Mouse (Mus musculus): ENCODE measurements around the gene Dyrk1b.
"Not testable (repeated sequence)": the region's sequence is repeated elsewhere in the genome, so short reads cannot be mapped to it uniquely, and the experiment has no call there.

Gene Dyrk1b

GRCm38 (mm10) chr7:28179228-28179627, at the start of gene Dyrk1b:
Gene Dyrk1b (plus strand): TSS chr7:28179469.
- peak; percentile 98 to 99 for DNase-seq

GRCm38 (mm10) chr7:28137613-28138012, 41.7 kb upstream of the Dyrk1b start:
- DNase-seq = peak; percentile 64 to 65

GRCm38 (mm10) chr7:28148263-28148662, 31.0 kb upstream of the Dyrk1b start:
- peak; percentile 85 to 86 for DNase-seq

GRCm38 (mm10) chr7:28149841-28150240, 29.4 kb upstream of the Dyrk1b start:
- DNase-seq = no peak

- DNase-seq = peak; percentile 79 to 80
Measured at GRCm38 (mm10) chr7:28151584-28152221, 27.6 kb upstream of the Dyrk1b start.

GRCm38 (mm10) chr7:28153595-28153994, 25.7 kb upstream of the Dyrk1b start:
- DNase-seq = not testable (repeated sequence)

GRCm38 (mm10) chr7:28159292-28159691, 20.0 kb upstream of the Dyrk1b start:
- DNase-seq = no peak

- DNase-seq = no peak
Measured at GRCm38 (mm10) chr7:28159893-28160292, 19.4 kb upstream of the Dyrk1b start.

GRCm38 (mm10) chr7:28161163-28161749, 18.0 kb upstream of the Dyrk1b start:
- no peak for DNase-seq

- no peak for DNase-seq
Measured at GRCm38 (mm10) chr7:28165406-28165805, 13.9 kb upstream of the Dyrk1b start.

GRCm38 (mm10) chr7:28168320-28169115, 10.8 kb upstream of the Dyrk1b start:
- peak; percentile 89 to 92 for DNase-seq

GRCm38 (mm10) chr7:28169489-28170422, 9.5 kb upstream of the Dyrk1b start, which contains the start of gene Fbl:
Gene Fbl (plus strand): TSS chr7:28169710.
- DNase-seq = peak; percentile 93 to 95

- DNase-seq = no peak
Measured at GRCm38 (mm10) chr7:28175358-28175757, 3.9 kb upstream of the Dyrk1b start.

GRCm38 (mm10) chr7:28179741-28180377, 590 bp downstream of the Dyrk1b start:
- peak; percentile 94 to 97 for DNase-seq

- DNase-seq = no peak
Measured at GRCm38 (mm10) chr7:28180890-28181289, 1.6 kb downstream of the Dyrk1b start.

- DNase-seq = no peak
Measured at GRCm38 (mm10) chr7:28181376-28181775, 2.1 kb downstream of the Dyrk1b start.

GRCm38 (mm10) chr7:28182320-28182719, 3.1 kb downstream of the Dyrk1b start:
- DNase-seq = no peak

- DNase-seq = no peak
Measured at GRCm38 (mm10) chr7:28185884-28186283, 6.6 kb downstream of the Dyrk1b start.

GRCm38 (mm10) chr7:28186631-28187030, 7.4 kb downstream of the Dyrk1b start:
- DNase-seq = no peak

GRCm38 (mm10) chr7:28191489-28191888, 12.2 kb downstream of the Dyrk1b start:
- no peak for DNase-seq

- no peak for DNase-seq
Measured at GRCm38 (mm10) chr7:28191903-28192302, 12.6 kb downstream of the Dyrk1b start.
